In genomic region chr2:162131607-162132304, GRCm38 (mm10) we compare ENCODE assay signal across 9 mouse cellular contexts.
DNase-seq lines count a peak whose midpoint lies in the region; ATAC-seq and TF ChIP-seq lines count a peak whose summit lies in the region.
"Had no signal": no experiment of that assay in that cellular context is flagged by ENCODE, and none has a peak within 500 bp of the region (broad histone marks: within the 10 kb centered on the region; RNA-seq: fewer than 3 reads in every experiment).

No protein-coding gene starts in this region.

- no peaks in the 10 kb centered on the region for H3K27me3 ChIP-seq in heart, embryonic 11.5 days (ENCODE audit: control insufficient read depth, insufficient read depth, low read length)
- H3K27me3 ChIP-seq in heart, adult 2 months (ENCODE audit: control insufficient read depth, insufficient read depth, low read length) = no peaks in the 10 kb centered on the region
- no peaks in the 10 kb centered on the region for H3K27me3 ChIP-seq in heart, embryonic 15.5 days
- no peaks in the 10 kb centered on the region for H3K27me3 ChIP-seq in neural tube, embryonic 12.5 days (replicated peaks)
- H3K27me3 ChIP-seq: CH12.LX had no signal

- intact Hi-C loops in heart, adult 2 months (cut with DNase I) = no loop called here

- 73% methylated on average over 4 of the region's 4 CpGs for WGBS in heart, embryonic 11.5 days (ENCODE audit: insufficient replicate concordance)
- 68% methylated on average over 4 of the region's 4 CpGs for WGBS in heart, adult 2 months
- 66% methylated on average over 4 of the region's 4 CpGs for WGBS in heart, embryonic 15.5 days
- WGBS in neural tube, embryonic 12.5 days = 73% methylated on average over 4 of the region's 4 CpGs

- peak; percentile 26; the same call in 1 of the 2 replicates for ATAC-seq in heart, embryonic 11.5 days (replicated peaks; ENCODE audit: insufficient number of reproducible peaks, low FRiP score, low TSS enrichment)
- ATAC-seq in heart, embryonic 15.5 days (replicated peaks; ENCODE audit: insufficient number of reproducible peaks, insufficient read depth, low FRiP score, low read depth) = 0 out of 2 replicates have a peak, but pooled peaks have one; percentile 31
- ATAC-seq in neural tube, embryonic 12.5 days (ENCODE audit: low FRiP score, low read depth) = peak; percentile 85

- TF ChIP-seq CTCF in heart, adult 2 months (IDR thresholded peaks at IDR 0.05) = no peak

- no peak for TF ChIP-seq POLR2A in heart, adult 2 months (IDR thresholded peaks at IDR 0.05; ENCODE audit: insufficient read depth, low read depth, low read length)

- H3K4me2 ChIP-seq in heart, embryonic 11.5 days = no peak overlapping the region
- no peak overlapping the region for H3K4me2 ChIP-seq in heart, embryonic 15.5 days
- H3K4me2 ChIP-seq in neural tube, embryonic 12.5 days (replicated peaks) = no peak overlapping the region

- no peak overlapping the region for H3K9ac ChIP-seq in heart, embryonic 11.5 days (ENCODE audit: low read depth, low read length)
- H3K9ac ChIP-seq in heart, adult 2 months (ENCODE audit: low read depth, low read length) = no peak overlapping the region
- no peak overlapping the region for H3K9ac ChIP-seq in heart, embryonic 15.5 days
- no peak overlapping the region for H3K9ac ChIP-seq in neural tube, embryonic 12.5 days

- no peak for TF ChIP-seq EP300 in heart, adult 2 months (IDR thresholded peaks at IDR 0.05; ENCODE audit: insufficient read depth, low read depth, low read length)

- no peak overlapping the region for H3K27ac ChIP-seq in heart, embryonic 11.5 days (ENCODE audit: low read depth, low read length)
- H3K27ac ChIP-seq in heart, adult 2 months = no peak overlapping the region
- no peak overlapping the region for H3K27ac ChIP-seq in heart, embryonic 15.5 days
- no peak overlapping the region for H3K27ac ChIP-seq in neural tube, embryonic 12.5 days

- no peaks in the 10 kb centered on the region for H3K9me3 ChIP-seq in heart, embryonic 11.5 days (replicated peaks; ENCODE audit: control insufficient read depth, low read length)
- no peaks in the 10 kb centered on the region for H3K9me3 ChIP-seq in heart, embryonic 15.5 days (replicated peaks)
- no peaks in the 10 kb centered on the region for H3K9me3 ChIP-seq in neural tube, embryonic 12.5 days

- H3K79me2 ChIP-seq in heart, adult 2 months (replicated peaks; ENCODE audit: control insufficient read depth, insufficient read depth, low read length) = no peaks in the 10 kb centered on the region

- H3K4me1 ChIP-seq in heart, embryonic 11.5 days (ENCODE audit: control insufficient read depth, insufficient read depth, low read length) = no peaks in the 10 kb centered on the region
- H3K4me1 ChIP-seq in heart, adult 2 months (ENCODE audit: control insufficient read depth, insufficient read depth, low read length) = no peaks in the 10 kb centered on the region
- H3K4me1 ChIP-seq in heart, embryonic 15.5 days (replicated peaks) = no peaks in the 10 kb centered on the region
- H3K4me1 ChIP-seq in neural tube, embryonic 12.5 days = peaks cover 4% of the 10 kb centered on the region; the same call in 1 of the 2 replicates

- no peak overlapping the region for H3K4me3 ChIP-seq in heart, embryonic 11.5 days (ENCODE audit: low read depth, low read length)
- no peak overlapping the region for H3K4me3 ChIP-seq in heart, adult 2 months
- H3K4me3 ChIP-seq in heart, embryonic 15.5 days = no peak overlapping the region
- H3K4me3 ChIP-seq in neural tube, embryonic 12.5 days = no peak overlapping the region

- no peak for DNase-seq in heart, adult 2 months
- peak; percentile 40 to 44 for DNase-seq in kidney, postnatal 25 days
- DNase-seq in left cerebral cortex, adult 9 months (ENCODE audit: low spot score in 2 of 2) = no peak
- DNase-seq in cerebellum, adult 9-11 months = no peak
- DNase-seq in right cerebral cortex, adult 18-20 months = no peak

- H3K36me3 ChIP-seq in heart, embryonic 11.5 days (ENCODE audit: control insufficient read depth, insufficient read depth, low read length) = no peaks in the 10 kb centered on the region
- no peaks in the 10 kb centered on the region for H3K36me3 ChIP-seq in heart, adult 2 months (ENCODE audit: control insufficient read depth, insufficient read depth, low read length)
- no peaks in the 10 kb centered on the region for H3K36me3 ChIP-seq in heart, embryonic 15.5 days
- H3K36me3 ChIP-seq in neural tube, embryonic 12.5 days = no peaks in the 10 kb centered on the region

Comparison
In these comparisons a context has a peak if more than half of its experiments do, and no peak if none do; other contexts are left out.
1. ATAC-seq: peak in every context shown above with its lines; median percentile 85 in neural tube, embryonic 12.5 days; 31 in heart, embryonic 15.5 days; 26 in heart, embryonic 11.5 days.
2. DNase-seq: peak in kidney, postnatal 25 days (2 of 2); none in heart, adult 2 months (0 of 2), left cerebral cortex, adult 9 months (0 of 2), cerebellum, adult 9-11 months (single experiment) and right cerebral cortex, adult 18-20 months (single experiment).